Mouse (Mus musculus) kidney, adult 8-10 months (tissue): ENCODE measurements around the gene Bmpr1b.

ENCODE experiments used
- DNase-seq, 2 experiments: peaks; one replicate each; pipeline ENCODE4 v3.0.0; 2022

The Bmpr1b gene

GRCm38 (mm10) chr3:142106227-142106626, 63.0 kb downstream of the Bmpr1b start:
- no peak for DNase-seq

GRCm38 (mm10) chr3:142104027-142104805, 65.0 kb downstream of the Bmpr1b start:
- DNase-seq, result no peak

- no peak for DNase-seq
Measured at GRCm38 (mm10) chr3:142103622-142104021, 65.6 kb downstream of the Bmpr1b start.

GRCm38 (mm10) chr3:142099151-142099550, 70.1 kb downstream of the Bmpr1b start:
- no peak for DNase-seq

GRCm38 (mm10) chr3:142094049-142094448, 75.2 kb downstream of the Bmpr1b start:
- no peak for DNase-seq

GRCm38 (mm10) chr3:142089684-142090083, 79.5 kb downstream of the Bmpr1b start:
- no peak for DNase-seq

- no peak for DNase-seq
Measured at GRCm38 (mm10) chr3:142085938-142086337, 83.3 kb downstream of the Bmpr1b start.

- no peak for DNase-seq
Measured at GRCm38 (mm10) chr3:142084091-142084490, 85.1 kb downstream of the Bmpr1b start.

- no peak for DNase-seq
Measured at GRCm38 (mm10) chr3:142077723-142078302, 91.4 kb downstream of the Bmpr1b start.

GRCm38 (mm10) chr3:142071601-142072000, 97.6 kb downstream of the Bmpr1b start:
- DNase-seq, result no peak

- no peak for DNase-seq
Measured at GRCm38 (mm10) chr3:142066792-142067346, 102.4 kb downstream of the Bmpr1b start.

- DNase-seq, result no peak
Measured at GRCm38 (mm10) chr3:142065111-142065510, 104.1 kb downstream of the Bmpr1b start.

GRCm38 (mm10) chr3:142063536-142064226, 105.5 kb downstream of the Bmpr1b start:
- peak in 1 of 2 experiments; percentile 6 for DNase-seq

- DNase-seq, result no peak
Measured at GRCm38 (mm10) chr3:142061267-142061666, 108.0 kb downstream of the Bmpr1b start.

- DNase-seq, result no peak
Measured at GRCm38 (mm10) chr3:142059890-142060289, 109.3 kb downstream of the Bmpr1b start.

- DNase-seq, result no peak
Measured at GRCm38 (mm10) chr3:142050681-142051080, 118.5 kb downstream of the Bmpr1b start.

GRCm38 (mm10) chr3:142049610-142050009, 119.6 kb downstream of the Bmpr1b start:
- DNase-seq, result no peak

GRCm38 (mm10) chr3:142049093-142049492, 120.1 kb downstream of the Bmpr1b start:
- DNase-seq, result no peak

GRCm38 (mm10) chr3:142048493-142048892, 120.7 kb downstream of the Bmpr1b start:
- DNase-seq, result no peak

- no peak for DNase-seq
Measured at GRCm38 (mm10) chr3:142043463-142043862, 125.8 kb downstream of the Bmpr1b start.

- DNase-seq, result no peak
Measured at GRCm38 (mm10) chr3:142043006-142043405, 126.2 kb downstream of the Bmpr1b start.

- DNase-seq, result no peak
Measured at GRCm38 (mm10) chr3:142040345-142040744, 128.9 kb downstream of the Bmpr1b start.

GRCm38 (mm10) chr3:142034160-142034559, 135.1 kb downstream of the Bmpr1b start:
- DNase-seq, result peak in 1 of 2 experiments; percentile 2

- DNase-seq, result no peak
Measured at GRCm38 (mm10) chr3:142019716-142020115, 149.5 kb downstream of the Bmpr1b start.
